Mouse (Mus musculus): ENCODE measurements around the gene Vps37c. TPM values are rescaled to one million over a fixed set of nuclear protein-coding genes. Genes with fewer than 3 reads are reported as not detected.

Gene Vps37c
- polyA plus RNA-seq, 1 experiment from 2014 or later: 12.1 TPM

DNA sequence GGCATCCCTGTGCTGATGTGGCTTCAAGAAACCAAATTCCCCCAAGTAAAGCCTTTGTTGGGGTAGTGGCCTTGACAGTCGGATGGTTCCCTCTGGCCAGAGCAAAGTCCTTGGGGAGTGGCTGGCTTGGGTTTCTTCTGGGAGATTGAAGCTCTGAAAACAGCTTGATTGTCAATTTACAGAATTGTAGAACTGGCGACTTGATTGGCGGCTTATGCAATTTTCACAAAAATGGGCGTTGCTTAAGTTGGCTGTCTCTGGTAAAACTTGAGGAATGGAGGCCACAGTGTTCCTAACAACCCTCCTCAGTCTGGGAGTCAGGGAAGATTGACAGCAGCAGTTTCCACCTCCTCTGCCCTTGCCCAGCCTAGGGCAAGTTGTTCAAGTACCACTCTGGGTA lies 3.8 kb downstream of the Vps37c start:
- Histone ChIP-seq H3K36me3 (ENCODE audit: control insufficient read depth, insufficient read depth) (no peaks in the 10 kb centered on the region), H3K27me3 (ENCODE audit: control insufficient read depth, insufficient read depth, low read depth, low read length) (no peaks in the 10 kb centered on the region), H3K9me3 (replicated peaks; ENCODE audit: control insufficient read depth, low read length) (no peaks in the 10 kb centered on the region), H3K27ac (ENCODE audit: low read length) (peak overlapping the region; percentile 54; the same call in 1 of the 2 replicates), H3K9ac (ENCODE audit: low read depth, low read length) (no peak overlapping the region; the same call in 1 of the 2 replicates), H3K4me1 (ENCODE audit: control insufficient read depth, low read depth, low read length) (peaks cover 59% of the 10 kb centered on the region), H3K4me2 (ENCODE audit: low read depth, low read length) (0 out of 2 replicates have a peak overlapping the region, but pooled peaks have one; percentile 32), H3K4me3 (ENCODE audit: low read depth, low read length) (no peak overlapping the region)
- no peak for ATAC-seq (ENCODE audit: low read depth)
- 58% methylated on average over 4 of the region's 4 CpGs for WGBS (ENCODE audit: insufficient replicate concordance)

DNA sequence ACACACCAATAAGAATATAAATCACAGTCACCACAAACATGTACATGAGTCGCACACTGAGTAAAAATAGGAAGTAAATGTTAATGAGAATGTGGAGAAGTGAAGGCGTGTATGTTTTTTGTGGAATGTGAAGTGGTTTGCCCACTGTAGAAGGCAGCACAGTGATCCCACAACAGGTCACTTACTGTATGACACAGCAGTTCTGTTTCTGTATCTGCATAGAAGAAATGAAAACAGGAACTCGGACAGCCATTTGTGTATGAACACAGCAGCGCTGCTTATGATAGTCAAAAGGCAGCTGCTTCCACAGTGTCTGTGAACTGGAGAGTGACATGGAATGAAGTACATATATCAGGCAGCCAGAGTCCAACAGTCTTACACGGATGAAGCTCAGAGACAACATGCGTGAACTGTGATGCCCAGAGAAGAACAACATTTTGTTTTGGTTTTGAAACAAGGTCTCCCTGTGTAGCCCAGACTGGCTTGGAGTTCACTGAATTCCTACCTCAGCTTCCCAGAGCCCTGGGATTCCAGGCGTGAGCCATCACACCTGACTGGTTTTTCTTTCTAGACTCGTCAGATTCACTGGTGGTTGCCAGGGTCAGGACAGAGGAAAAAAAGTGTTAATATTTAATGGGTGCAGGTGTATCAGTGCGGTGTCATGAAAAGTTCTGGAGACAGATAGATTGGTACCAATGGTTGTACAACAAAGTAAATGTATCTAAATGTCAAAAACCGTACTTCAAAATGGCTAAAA lies 5.6 kb downstream of the Vps37c start:
- Histone ChIP-seq H3K27ac (ENCODE audit: low read length) (peak overlapping the region; percentile 29; the same call in 1 of the 2 replicates), H3K36me3 (ENCODE audit: control insufficient read depth, insufficient read depth) (no peaks in the 10 kb centered on the region), H3K9me3 (replicated peaks; ENCODE audit: control insufficient read depth, low read length) (no peaks in the 10 kb centered on the region), H3K27me3 (ENCODE audit: control insufficient read depth, insufficient read depth, low read depth, low read length) (no peaks in the 10 kb centered on the region), H3K4me2 (ENCODE audit: low read depth, low read length) (no peak overlapping the region), H3K9ac (ENCODE audit: low read depth, low read length) (no peak overlapping the region), H3K4me1 (ENCODE audit: control insufficient read depth, low read depth, low read length) (peaks cover 68% of the 10 kb centered on the region), H3K4me3 (ENCODE audit: low read depth, low read length) (no peak overlapping the region)
- 54% methylated on average over 10 of the region's 10 CpGs for WGBS (ENCODE audit: insufficient replicate concordance)
- no peak for ATAC-seq (ENCODE audit: low read depth)

- no peaks in the 10 kb centered on the region for H3K9me3 ChIP-seq (replicated peaks; ENCODE audit: control insufficient read depth, low read length)
- H3K36me3 ChIP-seq (ENCODE audit: control insufficient read depth, insufficient read depth): no peaks in the 10 kb centered on the region
- no peak overlapping the region for H3K4me3 ChIP-seq (ENCODE audit: low read depth, low read length)
- H3K4me2 ChIP-seq (ENCODE audit: low read depth, low read length): no peak overlapping the region
- peak overlapping the region; percentile 62 for H3K27ac ChIP-seq (ENCODE audit: low read length)
- H3K4me1 ChIP-seq (ENCODE audit: control insufficient read depth, low read depth, low read length): peaks cover 68% of the 10 kb centered on the region
- ATAC-seq (ENCODE audit: low read depth): no peak
- H3K27me3 ChIP-seq (ENCODE audit: control insufficient read depth, insufficient read depth, low read depth, low read length): no peaks in the 10 kb centered on the region
- 68% methylated on average over 7 of the region's 7 CpGs for WGBS (ENCODE audit: insufficient replicate concordance)
- H3K9ac ChIP-seq (ENCODE audit: low read depth, low read length): no peak overlapping the region
Measured at GRCm38 (mm10) chr19:10695801-10696200, 7.3 kb downstream of the Vps37c start.

- H3K27ac ChIP-seq (ENCODE audit: low read length): peak overlapping the region; percentile 78
- 27% methylated on average over 9 of the region's 9 CpGs for WGBS (ENCODE audit: insufficient replicate concordance)
Measured at GRCm38 (mm10) chr19:10698131-10698991, 9.8 kb downstream of the Vps37c start.

GRCm38 (mm10) chr19:10699851-10700250 lies 11.3 kb downstream of the Vps37c start:
- H3K36me3 ChIP-seq (ENCODE audit: control insufficient read depth, insufficient read depth): no peaks in the 10 kb centered on the region
- H3K4me1 ChIP-seq (ENCODE audit: control insufficient read depth, low read depth, low read length): peaks cover 67% of the 10 kb centered on the region
- peak overlapping the region; percentile 22 for H3K4me2 ChIP-seq (ENCODE audit: low read depth, low read length)
- peak; percentile 63 for ATAC-seq (ENCODE audit: low read depth)
- H3K27me3 ChIP-seq (ENCODE audit: control insufficient read depth, insufficient read depth, low read depth, low read length): no peaks in the 10 kb centered on the region
- H3K9ac ChIP-seq (ENCODE audit: low read depth, low read length): peak overlapping the region; percentile 30
- H3K9me3 ChIP-seq (replicated peaks; ENCODE audit: control insufficient read depth, low read length): no peaks in the 10 kb centered on the region
- H3K4me3 ChIP-seq (ENCODE audit: low read depth, low read length): no peak overlapping the region
- H3K27ac ChIP-seq (ENCODE audit: low read length): peak overlapping the region; percentile 57; the same call in 1 of the 2 replicates
- whole genome bisulfite sequencing (ENCODE audit: insufficient replicate concordance): 16% methylated on average over 9 of the region's 9 CpGs

More at GRCm38 (mm10) chr19:10698131-10698991, 9.8 kb downstream of the Vps37c start:
- no peaks in the 10 kb centered on the region for H3K36me3 ChIP-seq (ENCODE audit: control insufficient read depth, insufficient read depth)
- H3K4me2 ChIP-seq (ENCODE audit: low read depth, low read length): peak overlapping the region; percentile 15; the same call in 1 of the 2 replicates
- no peak overlapping the region for H3K4me3 ChIP-seq (ENCODE audit: low read depth, low read length)
- H3K9ac ChIP-seq (ENCODE audit: low read depth, low read length): no peak overlapping the region; the same call in 1 of the 2 replicates
- peaks cover 66% of the 10 kb centered on the region for H3K4me1 ChIP-seq (ENCODE audit: control insufficient read depth, low read depth, low read length)
- no peaks in the 10 kb centered on the region for H3K9me3 ChIP-seq (replicated peaks; ENCODE audit: control insufficient read depth, low read length)
- no peaks in the 10 kb centered on the region for H3K27me3 ChIP-seq (ENCODE audit: control insufficient read depth, insufficient read depth, low read depth, low read length)
- ATAC-seq (ENCODE audit: low read depth): peak; percentile 14; the same call in 1 of the 2 replicates

- Histone ChIP-seq H3K4me2 (ENCODE audit: low read depth, low read length) (no peak overlapping the region), H3K27ac (ENCODE audit: low read length) (no peak overlapping the region), H3K36me3 (ENCODE audit: control insufficient read depth, insufficient read depth) (no peaks in the 10 kb centered on the region), H3K27me3 (ENCODE audit: control insufficient read depth, insufficient read depth, low read depth, low read length) (no peaks in the 10 kb centered on the region), H3K9me3 (replicated peaks; ENCODE audit: control insufficient read depth, low read length) (no peaks in the 10 kb centered on the region), H3K9ac (ENCODE audit: low read depth, low read length) (no peak overlapping the region), H3K4me1 (ENCODE audit: control insufficient read depth, low read depth, low read length) (peaks cover 56% of the 10 kb centered on the region), H3K4me3 (ENCODE audit: low read depth, low read length) (no peak overlapping the region)
- no peak for ATAC-seq (ENCODE audit: low read depth)
- 60% methylated on average over 6 of the region's 6 CpGs for WGBS (ENCODE audit: insufficient replicate concordance)
Measured at GRCm38 (mm10) chr19:10701013-10701726, 12.6 kb downstream of the Vps37c start.

DNA sequence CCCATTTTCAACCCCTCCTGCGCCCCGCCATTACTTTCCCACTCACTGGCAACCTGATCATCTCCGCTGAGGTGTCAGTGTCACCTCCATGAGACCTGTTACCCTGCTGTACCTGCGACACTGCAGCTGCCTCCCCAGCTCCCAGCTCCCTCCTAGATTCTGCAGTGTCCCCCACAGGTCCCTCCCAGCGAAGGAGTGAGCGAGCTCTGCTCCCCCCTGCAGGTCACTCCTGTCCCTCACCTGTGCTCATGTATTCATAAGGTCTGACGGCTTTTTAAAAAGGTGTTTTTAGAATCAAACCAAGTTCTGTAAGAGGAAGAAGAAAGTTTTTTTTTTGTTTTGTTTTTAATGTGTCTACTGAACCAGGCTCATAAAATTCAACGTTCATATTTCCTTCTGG lies 13.6 kb downstream of the Vps37c start:
- WGBS (ENCODE audit: insufficient replicate concordance): 69% methylated on average over 8 of the region's 8 CpGs
- no peak for ATAC-seq (ENCODE audit: low read depth)
- H3K4me3 ChIP-seq (ENCODE audit: low read depth, low read length): no peak overlapping the region
- no peaks in the 10 kb centered on the region for H3K9me3 ChIP-seq (replicated peaks; ENCODE audit: control insufficient read depth, low read length)
- no peaks in the 10 kb centered on the region for H3K36me3 ChIP-seq (ENCODE audit: control insufficient read depth, insufficient read depth)
- H3K4me1 ChIP-seq (ENCODE audit: control insufficient read depth, low read depth, low read length): peaks cover 53% of the 10 kb centered on the region
- no peak overlapping the region for H3K9ac ChIP-seq (ENCODE audit: low read depth, low read length)
- no peak overlapping the region for H3K4me2 ChIP-seq (ENCODE audit: low read depth, low read length)
- no peak overlapping the region for H3K27ac ChIP-seq (ENCODE audit: low read length)
- no peaks in the 10 kb centered on the region for H3K27me3 ChIP-seq (ENCODE audit: control insufficient read depth, insufficient read depth, low read depth, low read length)

DNA sequence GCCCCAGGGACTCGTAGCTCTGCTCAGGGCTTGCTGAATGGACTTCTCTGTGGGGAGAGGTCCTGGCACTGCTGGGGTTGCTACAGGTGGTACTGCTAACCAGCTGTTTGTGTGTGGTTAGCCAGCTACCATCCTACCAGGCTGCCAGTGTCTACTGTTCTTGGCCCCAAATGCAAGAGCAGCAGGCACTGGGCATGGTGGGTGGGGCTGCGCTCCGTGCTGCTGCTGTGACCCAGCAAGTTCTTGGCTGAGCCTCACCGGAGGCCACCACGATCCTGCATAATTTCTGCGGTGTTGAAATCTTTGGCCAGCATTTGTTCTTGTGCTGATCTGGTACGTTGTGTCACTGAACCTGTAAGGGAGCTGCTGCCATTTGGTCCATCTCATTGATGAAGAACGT lies 14.9 kb downstream of the Vps37c start:
- Histone ChIP-seq H3K36me3 (ENCODE audit: control insufficient read depth, insufficient read depth) (no peaks in the 10 kb centered on the region), H3K4me3 (ENCODE audit: low read depth, low read length) (no peak overlapping the region), H3K4me1 (ENCODE audit: control insufficient read depth, low read depth, low read length) (peaks cover 40% of the 10 kb centered on the region), H3K9ac (ENCODE audit: low read depth, low read length) (no peak overlapping the region), H3K9me3 (replicated peaks; ENCODE audit: control insufficient read depth, low read length) (no peaks in the 10 kb centered on the region), H3K4me2 (ENCODE audit: low read depth, low read length) (no peak overlapping the region), H3K27me3 (ENCODE audit: control insufficient read depth, insufficient read depth, low read depth, low read length) (no peaks in the 10 kb centered on the region), H3K27ac (ENCODE audit: low read length) (no peak overlapping the region)
- no peak for ATAC-seq (ENCODE audit: low read depth)
- 55% methylated on average over 8 of the region's 8 CpGs for WGBS (ENCODE audit: insufficient replicate concordance)

All from liver, embryonic 16.5 days (tissue).